Mouse (Mus musculus) mature B cell (primary cell): ENCODE results near the gene Tas1r3.

Experiments
- in situ Hi-C: fragments of 300-500 bp; cut with MboI; formaldehyde crosslinking; loops from 2 replicates; pipeline ENCODE4 v1.14.3; 2019

Tas1r3 gene

GRCm38 (mm10) chr4:155841651-155842270 is 21.4 kb downstream of the Tas1r3 start:
- in situ Hi-C loops: no loop called here

GRCm38 (mm10) chr4:155841003-155841454 is 22.1 kb downstream of the Tas1r3 start:
- in situ Hi-C loops: no loop called here

- in situ Hi-C loops: no loop called here
These were observed 22.8 kb downstream of the Tas1r3 start for GRCm38 (mm10) chr4:155840076-155841002.

DNA sequence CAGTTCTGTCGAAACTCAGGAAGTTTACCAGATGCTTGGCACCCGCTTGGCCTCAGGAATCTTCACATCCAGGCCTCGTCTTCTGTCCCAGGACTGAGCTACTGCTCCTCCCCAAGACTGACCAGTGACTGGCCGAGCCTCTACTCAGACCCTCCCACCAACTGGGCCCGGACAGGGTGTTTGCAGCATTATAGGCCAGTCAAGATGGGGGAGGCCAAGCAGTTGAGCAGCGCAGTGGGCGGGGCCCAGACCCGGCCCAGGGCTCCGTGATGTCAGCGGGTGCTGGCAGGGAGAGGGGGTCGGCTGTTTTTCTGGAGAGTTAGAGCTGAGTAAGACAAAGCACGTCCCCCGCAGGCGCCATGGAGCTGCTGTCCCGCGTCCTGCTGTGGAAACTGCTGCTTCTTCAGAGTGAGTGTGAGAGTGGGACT is 23.7 kb downstream of the Tas1r3 start, which contains the start of gene Mxra8:
Gene Mxra8, plus strand, starts transcription at position 198 of the 428 bp plus-strand sequence.
- in situ Hi-C loops: no loop called here

GRCm38 (mm10) chr4:155838187-155839153 is 24.7 kb downstream of the Tas1r3 start:
- in situ Hi-C loops: no loop called here

- in situ Hi-C loops: no loop called here
These were observed 25.7 kb downstream of the Tas1r3 start for GRCm38 (mm10) chr4:155837404-155838010.

DNA sequence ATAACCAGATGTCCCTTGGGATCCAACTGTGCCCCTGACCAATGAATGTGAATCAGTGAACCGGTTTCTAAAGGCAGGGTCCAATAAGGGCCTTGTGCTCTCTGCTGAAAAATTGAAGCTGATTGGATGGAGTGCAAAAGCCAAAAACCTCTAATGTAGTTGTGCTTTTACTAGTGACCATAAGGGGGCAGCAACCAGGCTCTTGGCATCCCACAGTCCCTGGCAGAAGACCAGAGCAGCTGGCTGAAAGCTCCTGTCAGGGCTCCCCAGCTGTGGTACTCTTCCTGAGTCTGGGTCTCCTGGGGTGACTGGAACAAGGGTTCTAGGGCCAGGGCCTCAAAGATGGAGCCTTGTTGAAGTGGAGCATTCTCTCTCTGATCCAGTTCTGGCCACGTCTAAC is 29.3 kb downstream of the Tas1r3 start:
- in situ Hi-C loops: no loop called here

DNA sequence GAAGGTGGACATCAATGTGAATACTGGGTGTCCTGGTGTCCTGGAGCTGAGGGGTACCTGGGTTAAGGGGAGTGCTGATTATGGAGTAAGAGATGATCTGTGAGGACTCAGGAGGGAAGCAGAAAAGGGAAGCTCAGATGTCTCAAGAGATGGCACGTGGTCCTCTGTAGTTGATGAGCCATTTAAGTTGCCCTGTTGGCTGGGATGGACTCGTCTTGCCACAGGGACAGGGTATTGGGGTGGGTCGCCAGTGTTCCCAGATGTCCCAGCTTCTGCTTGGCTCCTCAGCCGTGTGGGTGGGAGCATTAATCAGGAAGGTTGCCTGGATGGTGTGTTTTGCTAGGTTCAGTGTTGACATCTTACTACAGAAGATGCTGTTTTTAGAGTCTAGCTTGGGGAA is 29.9 kb downstream of the Tas1r3 start:
- in situ Hi-C loops: no loop called here

- in situ Hi-C loops: no loop called here
These were observed 30.8 kb downstream of the Tas1r3 start for GRCm38 (mm10) chr4:155832321-155832720.

GRCm38 (mm10) chr4:155831831-155832230 is 31.3 kb downstream of the Tas1r3 start:
- in situ Hi-C loops: no loop called here

GRCm38 (mm10) chr4:155831205-155831766 is 31.9 kb downstream of the Tas1r3 start, which contains the start of gene Aurkaip1:
TSS of gene Aurkaip1 (plus strand) at chr4:155831272.
- in situ Hi-C loops: no loop called here

GRCm38 (mm10) chr4:155830596-155830995 is 32.6 kb downstream of the Tas1r3 start:
- in situ Hi-C loops: no loop called here

- in situ Hi-C loops: no loop called here
These were observed 33.3 kb downstream of the Tas1r3 start for GRCm38 (mm10) chr4:155829866-155830265.

GRCm38 (mm10) chr4:155823443-155823842 is 39.7 kb downstream of the Tas1r3 start:
- in situ Hi-C loops: no loop called here

DNA sequence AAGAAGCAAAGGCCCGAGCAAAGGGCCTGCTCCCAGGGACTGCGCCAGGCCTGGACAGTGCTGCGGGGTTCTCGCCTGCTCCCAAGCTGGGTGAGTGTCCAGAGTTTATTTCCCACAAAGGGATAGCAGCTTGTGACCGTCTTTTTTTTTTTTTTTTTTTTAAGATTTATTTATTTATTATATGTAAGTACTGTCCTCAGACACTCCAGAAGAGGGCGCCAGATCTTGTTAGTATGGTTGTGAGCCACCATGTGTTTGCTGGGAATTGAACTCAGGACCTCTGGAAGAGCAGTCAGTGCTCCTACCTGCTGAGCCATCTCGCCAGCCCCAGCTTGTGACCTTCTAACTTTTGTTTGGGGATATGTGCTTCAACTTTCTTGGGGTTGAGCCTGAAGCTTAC is 42.1 kb downstream of the Tas1r3 start:
- in situ Hi-C loops: no loop called here

DNA sequence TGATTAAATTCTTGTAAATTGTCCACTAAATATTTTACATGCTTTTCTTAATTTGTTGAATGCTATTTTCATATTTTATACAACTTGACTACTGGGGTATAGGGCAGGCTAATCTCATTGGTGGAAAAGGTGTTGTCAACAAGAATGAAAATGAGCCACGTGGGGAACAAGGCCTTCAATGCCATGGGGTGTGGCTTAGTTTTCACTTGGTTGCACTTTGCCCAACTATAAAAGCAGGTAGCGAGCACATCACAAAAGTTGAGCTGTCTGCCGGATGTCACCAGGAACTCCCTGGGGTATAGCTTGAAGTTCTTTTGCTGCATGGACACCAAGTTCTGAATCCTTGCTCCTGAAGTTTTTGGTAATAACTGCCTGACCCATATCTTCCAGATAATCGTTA is 45.6 kb downstream of the Tas1r3 start:
- in situ Hi-C loops: no loop called here

DNA sequence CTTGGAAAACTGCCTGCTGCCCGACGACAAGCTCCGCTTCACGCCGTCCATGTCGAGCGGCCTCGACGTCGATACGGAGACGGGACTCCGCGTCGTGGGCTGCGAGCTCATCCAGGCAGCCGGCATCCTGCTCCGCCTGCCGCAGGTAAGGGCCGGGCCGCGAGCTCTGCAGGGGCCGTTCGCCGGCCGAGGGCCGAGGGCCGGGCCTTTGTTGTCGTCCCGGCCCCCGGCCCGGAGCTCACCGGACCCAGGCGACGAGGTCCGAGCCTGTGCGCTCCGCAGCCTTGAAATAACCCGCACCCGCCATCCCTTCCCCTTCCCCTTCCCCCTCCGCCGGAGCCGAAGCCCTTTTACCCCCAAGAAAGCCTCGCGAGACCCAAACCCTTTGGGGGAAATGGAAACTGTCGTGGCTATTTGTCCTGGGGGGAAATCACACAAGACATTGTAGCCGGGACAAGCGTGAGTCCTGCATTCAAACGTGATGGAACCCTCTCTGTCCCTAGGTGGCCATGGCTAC is 50.4 kb downstream of the Tas1r3 start:
- in situ Hi-C loops: no loop called here

GRCm38 (mm10) chr4:155811929-155812664 is 51.1 kb downstream of the Tas1r3 start, which contains the start of gene Ccnl2:
TSS of gene Ccnl2 (plus strand) at chr4:155812489.
- in situ Hi-C loops: no loop called here
